In the genomic region with DNA sequence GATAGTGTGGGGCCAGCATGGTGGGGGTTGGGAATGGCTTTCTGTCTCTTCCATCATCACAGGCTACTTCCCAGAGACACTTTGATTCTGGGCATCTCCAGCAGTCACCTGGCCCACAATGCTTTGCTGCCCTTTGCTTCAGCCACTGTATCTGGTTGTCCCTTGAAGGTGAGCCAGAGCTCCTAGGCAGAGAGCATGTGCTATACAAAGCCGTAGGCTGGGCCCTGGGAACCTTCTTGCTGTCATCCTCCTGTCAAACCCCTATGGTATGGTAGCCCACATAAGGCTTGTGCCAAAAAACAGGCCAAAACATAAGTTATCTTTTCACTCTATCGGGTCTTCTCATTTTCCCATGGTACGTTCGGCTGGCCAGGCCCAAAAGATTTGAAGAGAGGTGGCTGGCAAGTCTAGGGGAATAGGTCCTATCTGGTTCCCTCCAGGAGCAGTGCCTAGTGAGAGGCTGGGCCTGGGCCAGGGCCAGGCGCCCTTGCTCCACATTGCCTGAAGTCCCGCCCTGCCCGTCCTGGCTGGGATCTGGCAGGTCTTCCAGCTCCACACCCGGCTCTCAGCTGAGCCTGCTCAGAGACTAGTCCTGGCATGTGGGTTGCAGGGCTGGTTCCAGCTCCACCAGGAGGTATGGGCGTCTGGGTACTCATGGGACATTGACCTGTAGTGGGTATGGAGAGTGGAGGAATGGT, we compare ENCODE assay signal across 8 mouse cellular contexts. TPM values are rescaled to one million over a fixed set of nuclear protein-coding genes. Genes with fewer than 3 reads are reported as not detected.
DNase-seq lines count a peak whose midpoint lies in the region; TF ChIP-seq lines count a peak whose summit lies in the region.

No protein-coding gene starts in this region.

- WGBS in lung, adult 2 months: 63% methylated on average over 9 of the region's 9 CpGs

- TF ChIP-seq CTCF in lung, adult 2 months (IDR thresholded peaks at IDR 0.05; ENCODE audit: insufficient read depth, low read length): no peak

- DNase-seq in 3T3-L1 (ENCODE audit: low read depth, low spot score): peak; percentile 67
- DNase-seq in adrenal gland, adult 8-10 months: peak; percentile 58
- peak; percentile 80 for DNase-seq in gastrocnemius, postnatal 14 days
- DNase-seq in lung, adult 2 months: peak; percentile 75
- DNase-seq in yolk sac, embryonic 10.5 days (ENCODE audit: low spot score): no peak
- DNase-seq in T-cell, adult 2 months (ENCODE audit: low spot score): no peak
- no peak for DNase-seq in frontal cortex, postnatal 10 days (ENCODE audit: low spot score in 2 of 2)
- DNase-seq in layer of hippocampus, adult 11-12 months (ENCODE audit: low spot score): no peak

- no peak overlapping the region for H3K4me3 ChIP-seq in lung, adult 2 months (replicated peaks; ENCODE audit: extremely low read depth, low read depth, low read length)

- TF ChIP-seq POLR2A in lung, adult 2 months (IDR thresholded peaks at IDR 0.05; ENCODE audit: borderline replicate concordance, extremely low read depth, low read depth, low read length): no peak

- intact Hi-C loops in gastrocnemius, postnatal 14 days (cut with DNase I; ENCODE audit: low total_unique reads): no loop called here

- H3K4me1 ChIP-seq in lung, adult 2 months (ENCODE audit: control insufficient read depth, insufficient read depth, low read length): peaks cover 2% of the 10 kb centered on the region; the same call in 1 of the 2 replicates

RNA-seq across cellular contexts. Expression of gene Sdc1, which starts 10.7 kb away (rescaled TPM):
- 10 to 100 TPM in 2 of 4 experiments, 1 to 10 TPM in 2; 7.4 to 21.2 (median 10.8) TPM for total RNA-seq in adrenal gland, adult 8-10 months (2022)
- total RNA-seq in gastrocnemius, postnatal 14 days (2021): 10 to 100 TPM in 1 of 2 experiments, 1 to 10 TPM in 1; 8.3 to 11.2 TPM
- 200 and 209 TPM in 2 replicates for polyA plus RNA-seq in lung, adult 2 months (2012; rRNA removed)

Comparison
In these comparisons a context has a peak if more than half of its experiments do, and no peak if none do; other contexts are left out.
1. DNase-seq: peak in 3T3-L1 (single experiment), adrenal gland, adult 8-10 months (single experiment), gastrocnemius, postnatal 14 days (single experiment) and lung, adult 2 months (single experiment); none in yolk sac, embryonic 10.5 days (single experiment), T-cell, adult 2 months (single experiment), frontal cortex, postnatal 10 days (0 of 2) and layer of hippocampus, adult 11-12 months (single experiment).